ENCODE assay signal across 12 mouse cellular contexts in genomic region chr14:73141800-73142199, GRCm38 (mm10). TPM values are rescaled to one million over a fixed set of nuclear protein-coding genes. Genes with fewer than 3 reads are reported as not detected.
DNase-seq lines count a peak whose midpoint lies in the region; ATAC-seq and TF ChIP-seq lines count a peak whose summit lies in the region.
"Had no signal": no experiment of that assay in that cellular context is flagged by ENCODE, and none has a peak within 500 bp of the region (broad histone marks: within the 10 kb centered on the region; RNA-seq: fewer than 3 reads in every experiment).

No protein-coding gene starts in this region.

- no peaks in the 10 kb centered on the region for H3K9me3 ChIP-seq in heart, embryonic 11.5 days (replicated peaks; ENCODE audit: control insufficient read depth, low read length)
- H3K9me3 ChIP-seq in neural tube, embryonic 13.5 days = no peaks in the 10 kb centered on the region
- H3K9me3 ChIP-seq in hindbrain, postnatal 0 days (ENCODE audit: low read length) = no peaks in the 10 kb centered on the region
- H3K9me3 ChIP-seq in midbrain, postnatal 0 days (ENCODE audit: low read length) = no peaks in the 10 kb centered on the region
- H3K9me3 ChIP-seq: heart, embryonic 12.5 days had no signal

- DNase-seq in heart, postnatal 14 days = no peak
- no peak for DNase-seq in neural tube, embryonic 10.5 days (ENCODE audit: extremely low spot score, low spot score)
- DNase-seq in hindbrain, postnatal 0 days (ENCODE audit: low spot score) = no peak
- DNase-seq in midbrain, postnatal 0 days (ENCODE audit: low spot score) = no peak
- DNase-seq in cerebellum, adult 11-12 months = no peak
- DNase-seq in gastrocnemius, postnatal 4 days (ENCODE audit: low spot score in 2 of 2) = no peak
- DNase-seq: adrenal gland, postnatal 25 days; cerebellum, postnatal 10 days; right cerebral cortex, postnatal 14 days had no signal

- no peaks in the 10 kb centered on the region for H3K27me3 ChIP-seq in heart, embryonic 11.5 days (ENCODE audit: control insufficient read depth, insufficient read depth, low read length)
- H3K27me3 ChIP-seq in neural tube, embryonic 13.5 days = no peaks in the 10 kb centered on the region
- H3K27me3 ChIP-seq in hindbrain, postnatal 0 days (ENCODE audit: insufficient read depth, low read length) = no peaks in the 10 kb centered on the region
- H3K27me3 ChIP-seq in midbrain, postnatal 0 days (ENCODE audit: insufficient read depth, low read length) = no peaks in the 10 kb centered on the region
- H3K27me3 ChIP-seq: heart, embryonic 12.5 days had no signal

- H3K27ac ChIP-seq in heart, embryonic 11.5 days (ENCODE audit: low read depth, low read length) = no peak overlapping the region
- peak overlapping the region; percentile 99 for H3K27ac ChIP-seq in neural tube, embryonic 13.5 days (replicated peaks)
- peak overlapping the region; percentile 98; the same call in 1 of the 2 replicates for H3K27ac ChIP-seq in hindbrain, postnatal 0 days
- H3K27ac ChIP-seq in midbrain, postnatal 0 days (ENCODE audit: low read depth, low read length) = no peak overlapping the region

- 0 out of 2 replicates have a peak, but pooled peaks cover 4% of the 10 kb centered on the region for H3K4me1 ChIP-seq in heart, embryonic 11.5 days (ENCODE audit: control insufficient read depth, insufficient read depth, low read length)
- peaks cover 26% of the 10 kb centered on the region for H3K4me1 ChIP-seq in neural tube, embryonic 13.5 days (replicated peaks)
- H3K4me1 ChIP-seq in hindbrain, postnatal 0 days (ENCODE audit: insufficient read depth, low read length) = peaks cover 11% of the 10 kb centered on the region; the same call in 1 of the 2 replicates
- H3K4me1 ChIP-seq in midbrain, postnatal 0 days (ENCODE audit: insufficient read depth, low read length) = peaks cover 11% of the 10 kb centered on the region

- H3K9ac ChIP-seq in heart, embryonic 11.5 days (ENCODE audit: low read depth, low read length) = no peak overlapping the region
- peak overlapping the region; percentile 97 for H3K9ac ChIP-seq in neural tube, embryonic 13.5 days
- no peak overlapping the region for H3K9ac ChIP-seq in hindbrain, postnatal 0 days (replicated peaks; ENCODE audit: low read length)
- H3K9ac ChIP-seq in midbrain, postnatal 0 days (replicated peaks; ENCODE audit: low read length, poor library complexity, severe bottlenecking) = no peak overlapping the region

- H3K36me3 ChIP-seq in heart, embryonic 11.5 days (ENCODE audit: control insufficient read depth, insufficient read depth, low read length) = no peaks in the 10 kb centered on the region
- no peaks in the 10 kb centered on the region for H3K36me3 ChIP-seq in neural tube, embryonic 13.5 days
- H3K36me3 ChIP-seq in hindbrain, postnatal 0 days (ENCODE audit: insufficient read depth, low read length) = no peaks in the 10 kb centered on the region
- no peaks in the 10 kb centered on the region for H3K36me3 ChIP-seq in midbrain, postnatal 0 days (ENCODE audit: insufficient read depth, low read length)

- WGBS in heart, embryonic 11.5 days (ENCODE audit: insufficient replicate concordance) = 80% methylated on average over 3 of the region's 3 CpGs
- WGBS in neural tube, embryonic 13.5 days = 63% methylated on average over 3 of the region's 3 CpGs
- WGBS in hindbrain, postnatal 0 days = 74% methylated on average over 3 of the region's 3 CpGs
- WGBS in midbrain, postnatal 0 days = 52% methylated on average over 3 of the region's 3 CpGs

- no peak for ATAC-seq in heart, embryonic 11.5 days (replicated peaks; ENCODE audit: insufficient number of reproducible peaks, low FRiP score, low TSS enrichment)
- ATAC-seq in neural tube, embryonic 13.5 days (ENCODE audit: low read depth) = no peak
- no peak for ATAC-seq in hindbrain, postnatal 0 days
- no peak for ATAC-seq in midbrain, postnatal 0 days (ENCODE audit: low FRiP score)

- no peak for TF ChIP-seq CTCF in hindbrain, postnatal 0 days (IDR thresholded peaks at IDR 0.05; ENCODE audit: low read depth)
- no peak for TF ChIP-seq CTCF in midbrain, postnatal 0 days (IDR thresholded peaks at IDR 0.05)

- H3K4me3 ChIP-seq in heart, embryonic 11.5 days (ENCODE audit: low read depth, low read length) = no peak overlapping the region
- no peak overlapping the region for H3K4me3 ChIP-seq in neural tube, embryonic 13.5 days
- no peak overlapping the region for H3K4me3 ChIP-seq in hindbrain, postnatal 0 days (ENCODE audit: low read length)
- no peak overlapping the region for H3K4me3 ChIP-seq in midbrain, postnatal 0 days (ENCODE audit: low read depth, low read length)

- intact Hi-C loops in heart, postnatal 14 days (cut with DNase I) = loop anchor here (2.0 kb wide), 2 partner anchors 25 to 97 kb away; no protein-coding TSS in a partner anchor

- peak overlapping the region; percentile 83; the same call in 1 of the 2 replicates for H3K4me2 ChIP-seq in heart, embryonic 11.5 days
- H3K4me2 ChIP-seq in neural tube, embryonic 13.5 days = peak overlapping the region; percentile 73; the same call in 1 of the 2 replicates
- no peak overlapping the region; the same call in 1 of the 2 replicates for H3K4me2 ChIP-seq in hindbrain, postnatal 0 days (ENCODE audit: low read depth, low read length)
- H3K4me2 ChIP-seq in midbrain, postnatal 0 days (ENCODE audit: low read depth, low read length, poor library complexity, severe bottlenecking) = peak overlapping the region; percentile 70; the same call in 1 of the 2 replicates

RNA-seq across cellular contexts. Expression of gene Rcbtb2, which starts 19.0 kb away (rescaled TPM):
- 71.4 and 74.7 TPM in 2 replicates for polyA plus RNA-seq in heart, embryonic 11.5 days (2014; fragmentation: Nextera tagmentation; extraction: Ambion mirVana)
- total RNA-seq in heart, postnatal 14 days (2021) = 10 to 100 TPM; 29.3 to 29.4 TPM
- 81.2 and 101 TPM in 2 replicates for polyA plus RNA-seq in neural tube, embryonic 13.5 days (2015; fragmentation: Nextera tagmentation; extraction: Ambion mirVana)
- total RNA-seq in hindbrain, postnatal 0 days (2014; rRNA removed) = 40.2 and 64.9 TPM in 2 replicates
- 58.3 and 64.1 TPM in 2 replicates for polyA plus RNA-seq in hindbrain, postnatal 0 days (2015; fragmentation: Nextera tagmentation; extraction: Ambion mirVana)
- 54.1 and 77.5 TPM in 2 replicates for total RNA-seq in midbrain, postnatal 0 days (2014; rRNA removed)
- polyA plus RNA-seq in midbrain, postnatal 0 days (2015; fragmentation: Nextera tagmentation; extraction: Ambion mirVana) = 43.1 and 45.4 TPM in 2 replicates
- 10 to 100 TPM; 44.7 to 45.8 TPM for total RNA-seq in gastrocnemius, postnatal 4 days (2021)

Comparison
In these comparisons a context has a peak if more than half of its experiments do, and no peak if none do; other contexts are left out.
1. H3K27ac ChIP-seq: peak in neural tube, embryonic 13.5 days (single experiment) and hindbrain, postnatal 0 days (single experiment); none in heart, embryonic 11.5 days (single experiment) and midbrain, postnatal 0 days (single experiment).